Mouse (Mus musculus) limb, embryonic 14.5 days (tissue): ENCODE results near the gene Fubp1. TPM values are rescaled to one million over a fixed set of nuclear protein-coding genes. Genes with fewer than 3 reads are reported as not detected.
"Not testable (repeated sequence)": the region's sequence is repeated elsewhere in the genome, so short reads cannot be mapped to it uniquely, and the experiment has no call there.

Experiments
- ATAC-seq: fragments of 200-750 bp; cut with Nextera tagmentation; 2 replicates; pipeline ENCODE4 v1.8.0; 2017; ENCODE audit warnings: low read depth, moderate number of reproducible peaks, moderate TSS enrichment; ENCODE audit not compliant: low FRiP score
- DNase-seq: peaks from one replicate; pipeline ENCODE4 v3.0.0-alpha.2; 2015; ENCODE audit warnings: low spot score
- H3K27ac ChIP-seq: fragments of 300-500 bp; sonication (generic); replicated peaks from 2 replicates; pipeline ENCODE4 v1.5.1; 2014; ENCODE audit warnings: low read depth, mild to moderate bottlenecking, low read length, moderate library complexity, mixed read lengths
- H3K27me3 ChIP-seq: fragments of 300-500 bp; sonication (generic); 2 replicates; pipeline ENCODE4 v1.6.1; 2014; ENCODE audit warnings: low read length, mixed read lengths; ENCODE audit not compliant: control insufficient read depth, insufficient read depth
- H3K36me3 ChIP-seq: fragments of 300-500 bp; sonication (generic); 2 replicates; pipeline ENCODE4 v1.6.1; 2014; ENCODE audit warnings: mild to moderate bottlenecking, low read length, moderate library complexity, mixed read lengths; ENCODE audit not compliant: control insufficient read depth, insufficient read depth
- H3K4me1 ChIP-seq: fragments of 300-500 bp; sonication (generic); 2 replicates; pipeline ENCODE4 v1.6.1; 2014; ENCODE audit warnings: antibody characterized with exemption, low read length, mixed read lengths; ENCODE audit not compliant: control insufficient read depth, insufficient read depth
- H3K4me2 ChIP-seq: fragments of 300-500 bp; sonication (generic); replicated peaks from 2 replicates; pipeline ENCODE4 v1.6.1; 2014; ENCODE audit warnings: low read depth, mild to moderate bottlenecking, low read length, moderate library complexity; ENCODE audit not compliant: severe bottlenecking
- H3K4me3 ChIP-seq: fragments of 300-500 bp; sonication (generic); replicated peaks from 2 replicates; pipeline ENCODE4 v1.5.1; 2014; ENCODE audit warnings: low read length
- H3K9ac ChIP-seq: fragments of 300-500 bp; sonication (generic); 2 replicates; pipeline ENCODE4 v1.6.1; 2014; ENCODE audit warnings: mild to moderate bottlenecking, low read depth, low read length, moderate library complexity; ENCODE audit not compliant: severe bottlenecking
- H3K9me3 ChIP-seq: fragments of 300-500 bp; sonication (generic); 2 replicates; pipeline ENCODE4 v1.6.1; 2016; ENCODE audit warnings: low read length; ENCODE audit not compliant: control insufficient read depth
- POLR2A ChIP-seq: fragments of 200-500 bp; IDR thresholded peaks from 2 replicates; pipeline ENCODE4 v1.8.0; 2012; ENCODE audit warnings: inconsistent platforms, mild to moderate bottlenecking, moderate library complexity, borderline replicate concordance; ENCODE audit not compliant: insufficient read depth, insufficient read length; ENCODE audit errors: extremely low read depth
- WGBS: fragments of 180-500 bp; shearing (Covaris S2); extraction: QIAGEN DNeasy Blood & Tissue Kit; methylation state at CpG from one replicate; pipeline ENCODE4 v1.1.7; 2014; 5-methylcytosine and 5-hydroxymethylcytosine counted together
- polyA plus RNA-seq, 2 experiments: library from polyadenylated mRNA; depleted of rRNA in 1 of 2; stranded (reverse) in 1 of 2; unstranded in 1 of 2; fragments of >200 nt; fragmentation: Nextera tagmentation in 1 of 2; extraction: Ambion mirVana in 1 of 2; gene quantifications; 2 replicates each; pipeline versions ENCODE4 v1.2.1 to v1.2.3; 2012 to 2014

Gene Fubp1
- polyA plus RNA-seq, 2 experiments, result 223 to 232 TPM

GRCm38 (mm10) chr3:152257528-152257927 lies 47.3 kb downstream of the Fubp1 start:
- WGBS, result 72% methylated on average over 3 of the region's 3 CpGs

GRCm38 (mm10) chr3:152259409-152259808 lies 49.2 kb downstream of the Fubp1 start:
- not testable (repeated sequence) for H3K4me1 ChIP-seq, H3K9me3 ChIP-seq, H3K4me2 ChIP-seq, H3K9ac ChIP-seq, H3K4me3 ChIP-seq, H3K27me3 ChIP-seq, H3K27ac ChIP-seq, H3K36me3 ChIP-seq
- DNase-seq (peak; percentile 85), ATAC-seq (peak; percentile 58; the same call in 1 of the 2 replicates)
- whole genome bisulfite sequencing, result 41% methylated on average over 7 of the region's 9 CpGs

More at GRCm38 (mm10) chr3:152257528-152257927, 47.3 kb downstream of the Fubp1 start:
- no peaks in the 10 kb centered on the region for H3K9me3 ChIP-seq
- TF ChIP-seq POLR2A, result no peak
- H3K27ac ChIP-seq, result no peak overlapping the region
- no peaks in the 10 kb centered on the region for H3K4me1 ChIP-seq
- H3K27me3 ChIP-seq, result no peaks in the 10 kb centered on the region
- ATAC-seq (no peak), DNase-seq (no peak)
- H3K36me3 ChIP-seq, result no peaks in the 10 kb centered on the region
- H3K4me2 ChIP-seq, result no peak overlapping the region
- H3K9ac ChIP-seq, result no peak overlapping the region
- H3K4me3 ChIP-seq, result no peak overlapping the region

- no peak overlapping the region for H3K4me3 ChIP-seq
- H3K27ac ChIP-seq, result no peak overlapping the region
- DNase-seq (no peak), ATAC-seq (no peak)
- H3K4me2 ChIP-seq, result no peak overlapping the region
- H3K36me3 ChIP-seq, result no peaks in the 10 kb centered on the region
- peaks cover 4% of the 10 kb centered on the region; the same call in 1 of the 2 replicates for H3K4me1 ChIP-seq
- no peak overlapping the region for H3K9ac ChIP-seq
- 94% methylated on average over 1 of the region's 1 CpGs for WGBS
- H3K27me3 ChIP-seq, result no peaks in the 10 kb centered on the region
- TF ChIP-seq POLR2A, result no peak
- no peaks in the 10 kb centered on the region for H3K9me3 ChIP-seq
Measured at GRCm38 (mm10) chr3:152260362-152260761, 50.1 kb downstream of the Fubp1 start.

- no peak overlapping the region for H3K4me2 ChIP-seq
- no peak overlapping the region for H3K27ac ChIP-seq
- no peak overlapping the region for H3K9ac ChIP-seq
- WGBS, result 33% methylated on average over 8 of the region's 8 CpGs
- no peak for TF ChIP-seq POLR2A
- H3K4me3 ChIP-seq, result no peak overlapping the region
- peaks cover 7% of the 10 kb centered on the region; the same call in 1 of the 2 replicates for H3K4me1 ChIP-seq
- no peaks in the 10 kb centered on the region for H3K27me3 ChIP-seq
- no peaks in the 10 kb centered on the region for H3K36me3 ChIP-seq
- H3K9me3 ChIP-seq, result no peaks in the 10 kb centered on the region
- ATAC-seq (no peak), DNase-seq (no peak)
Measured at GRCm38 (mm10) chr3:152261436-152261835, 51.2 kb downstream of the Fubp1 start.

- Histone ChIP-seq H3K4me3 (no peak overlapping the region), H3K9ac (no peak overlapping the region), H3K36me3 (no peaks in the 10 kb centered on the region), H3K4me1 (peaks cover 11% of the 10 kb centered on the region; the same call in 1 of the 2 replicates), H3K27ac (no peak overlapping the region), H3K27me3 (no peaks in the 10 kb centered on the region), H3K4me2 (no peak overlapping the region), H3K9me3 (no peaks in the 10 kb centered on the region)
- WGBS, result 57% methylated on average over 8 of the region's 8 CpGs
- ATAC-seq, result no peak
- no peak for DNase-seq
- TF ChIP-seq POLR2A, result no peak
Measured at GRCm38 (mm10) chr3:152261948-152262347, 51.7 kb downstream of the Fubp1 start.

- no peaks in the 10 kb centered on the region for H3K27me3 ChIP-seq
- WGBS, result 46% methylated on average over 10 of the region's 10 CpGs
- peak overlapping the region; percentile 93; the same call in 1 of the 2 replicates for H3K4me2 ChIP-seq
- H3K4me3 ChIP-seq, result peak overlapping the region; percentile 56
- H3K27ac ChIP-seq, result no peak overlapping the region
- no peaks in the 10 kb centered on the region for H3K9me3 ChIP-seq
- H3K36me3 ChIP-seq, result no peaks in the 10 kb centered on the region
- no peak overlapping the region for H3K9ac ChIP-seq
- DNase-seq (no peak), ATAC-seq (no peak)
- H3K4me1 ChIP-seq, result peaks cover 11% of the 10 kb centered on the region; the same call in 1 of the 2 replicates
- TF ChIP-seq POLR2A, result no peak
Measured at GRCm38 (mm10) chr3:152264374-152264773, 54.2 kb downstream of the Fubp1 start.
